Mouse (Mus musculus): ENCODE data around the gene Ubxn4. TPM values are rescaled to one million over a fixed set of nuclear protein-coding genes. Genes with fewer than 3 reads are reported as not detected.
"Not testable (repeated sequence)": the region's sequence is repeated elsewhere in the genome, so short reads cannot be mapped to it uniquely, and the experiment has no call there.

Ubxn4 gene
- total RNA-seq, 1 experiment from 2014 or later, result 130 TPM

GRCm38 (mm10) chr1:128295296-128295695, 51.5 kb downstream of the Ubxn4 start:
- ATAC-seq (replicated peaks in 1 of 2; ENCODE audit: insufficient read depth in 1 of 2, low FRiP score in 2 of 2, low TSS enrichment in 1 of 2, low read depth in 1 of 2, poor library complexity in 2 of 2, severe bottlenecking in 2 of 2), result no peak

- no peak for ATAC-seq (replicated peaks in 1 of 2; ENCODE audit: insufficient read depth in 1 of 2, low FRiP score in 2 of 2, low TSS enrichment in 1 of 2, low read depth in 1 of 2, poor library complexity in 2 of 2, severe bottlenecking in 2 of 2)
These were observed 52.2 kb downstream of the Ubxn4 start for GRCm38 (mm10) chr1:128295717-128296528.

GRCm38 (mm10) chr1:128303900-128304299, 60.1 kb downstream of the Ubxn4 start:
- ATAC-seq (replicated peaks in 1 of 2; ENCODE audit: insufficient read depth in 1 of 2, low FRiP score in 2 of 2, low TSS enrichment in 1 of 2, low read depth in 1 of 2, poor library complexity in 2 of 2, severe bottlenecking in 2 of 2), result no peak

GRCm38 (mm10) chr1:128309043-128309442, 65.3 kb downstream of the Ubxn4 start:
- no peak for ATAC-seq (replicated peaks in 1 of 2; ENCODE audit: insufficient read depth in 1 of 2, low FRiP score in 2 of 2, low TSS enrichment in 1 of 2, low read depth in 1 of 2, poor library complexity in 2 of 2, severe bottlenecking in 2 of 2)

- ATAC-seq (replicated peaks in 1 of 2; ENCODE audit: insufficient read depth in 1 of 2, low FRiP score in 2 of 2, low TSS enrichment in 1 of 2, low read depth in 1 of 2, poor library complexity in 2 of 2, severe bottlenecking in 2 of 2), result peak; percentile 93 to 96
These were observed 70.9 kb downstream of the Ubxn4 start for GRCm38 (mm10) chr1:128314665-128315064.

GRCm38 (mm10) chr1:128319266-128319665, 75.5 kb downstream of the Ubxn4 start:
- not testable (repeated sequence) for ATAC-seq (replicated peaks in 1 of 2; ENCODE audit: insufficient read depth in 1 of 2, low FRiP score in 2 of 2, low TSS enrichment in 1 of 2, low read depth in 1 of 2, poor library complexity in 2 of 2, severe bottlenecking in 2 of 2)

- peak; percentile 78 to 85; a peak in 2 of 4 replicates for ATAC-seq (replicated peaks in 1 of 2; ENCODE audit: insufficient read depth in 1 of 2, low FRiP score in 2 of 2, low TSS enrichment in 1 of 2, low read depth in 1 of 2, poor library complexity in 2 of 2, severe bottlenecking in 2 of 2)
These were observed 79.4 kb downstream of the Ubxn4 start for GRCm38 (mm10) chr1:128323026-128323643.

GRCm38 (mm10) chr1:128324776-128325175, 81.0 kb downstream of the Ubxn4 start:
- no peak for ATAC-seq (replicated peaks in 1 of 2; ENCODE audit: insufficient read depth in 1 of 2, low FRiP score in 2 of 2, low TSS enrichment in 1 of 2, low read depth in 1 of 2, poor library complexity in 2 of 2, severe bottlenecking in 2 of 2)

GRCm38 (mm10) chr1:128327165-128327564, 83.4 kb downstream of the Ubxn4 start:
- ATAC-seq (replicated peaks in 1 of 2; ENCODE audit: insufficient read depth in 1 of 2, low FRiP score in 2 of 2, low TSS enrichment in 1 of 2, low read depth in 1 of 2, poor library complexity in 2 of 2, severe bottlenecking in 2 of 2), result no peak

- ATAC-seq (replicated peaks in 1 of 2; ENCODE audit: insufficient read depth in 1 of 2, low FRiP score in 2 of 2, low TSS enrichment in 1 of 2, low read depth in 1 of 2, poor library complexity in 2 of 2, severe bottlenecking in 2 of 2), result no peak
These were observed 84.5 kb downstream of the Ubxn4 start, which contains the start of gene Lct for GRCm38 (mm10) chr1:128328218-128328617. Gene Lct (minus strand): TSS chr1:128328318.

Other genes starting within 250 kb of the Ubxn4 start
- 21.4 and 23.0 TPM in 2 replicates for gene Zranb3, start 140.9 kb upstream of the Ubxn4 start, total RNA-seq (2017)
- 68.8 and 86.6 TPM in 2 replicates for gene R3hdm1, start 140.7 kb upstream of the Ubxn4 start, total RNA-seq (2017)
- gene Lct, start 84.4 kb downstream of the Ubxn4 start, total RNA-seq (2017), result 0.10 and 0.63 TPM in 2 replicates
- 366 and 400 TPM in 2 replicates for gene Mcm6, start 115.7 kb downstream of the Ubxn4 start, total RNA-seq (2017)
- gene Dars, start 173.4 kb downstream of the Ubxn4 start, total RNA-seq (2017), result 224 and 253 TPM in 2 replicates